Mouse (Mus musculus) macrophage (primary cell): ENCODE results near the gene Olfr1053. TPM values are rescaled to one million over a fixed set of nuclear protein-coding genes. Genes with fewer than 3 reads are reported as not detected.
"Not testable (repeated sequence)": the region's sequence is repeated elsewhere in the genome, so short reads cannot be mapped to it uniquely, and the experiment has no call there.

Source experiments
- H3K27ac ChIP-seq: fragments of 350-480 bp; formaldehyde crosslinking; 2 replicates; pipeline ENCODE4 v1.9.0; 2021
- H3K36me3 ChIP-seq: fragments of 350-480 bp; formaldehyde crosslinking; 2 replicates; pipeline ENCODE4 v1.9.0; 2021; ENCODE audit errors: inconsistent target
- H3K4me3 ChIP-seq: fragments of 350-480 bp; formaldehyde crosslinking; 2 replicates; pipeline ENCODE4 v1.9.0; 2021; ENCODE audit errors: inconsistent target
- H3K79me2 ChIP-seq: fragments of 350-480 bp; formaldehyde crosslinking; 2 replicates; pipeline ENCODE4 v1.9.0; 2021; ENCODE audit errors: inconsistent target
- WGBS: methylation state at CpG from one replicate; pipeline ENCODE4 v1.1.7; 2026; ENCODE audit warnings: inconsistent platforms; ENCODE audit not compliant: missing documents; 5-methylcytosine and 5-hydroxymethylcytosine counted together
- polyA plus RNA-seq: library from polyadenylated mRNA; stranded (reverse); fragments of 250-400 nt; gene quantifications from 3 replicates; pipeline ENCODE4 v1.2.4, GENCODE M21; 2018; ENCODE audit warnings: inconsistent platforms
- total RNA-seq, 78 experiments: library from RNA; depleted of rRNA; stranded (reverse); fragments of 250-400 nt; gene quantifications; 1 replicate in 9 of 78; 2 replicates in 24 of 78; 3 replicates in 43 of 78; 4 replicates in 2 of 78; pipeline ENCODE4 v1.2.4; 2018; ENCODE audit warnings: inconsistent platforms in 56 of 78

Olfr1053 gene
- total RNA-seq (2018; cell fraction: chromatin; rRNA removed) = not detected
- total RNA-seq (2018; cell fraction: cytosol; rRNA removed) = not detected
- total RNA-seq (2018; cell fraction: nucleus; rRNA removed) = not detected
- polyA plus RNA-seq = not detected in 3 replicates

DNA sequence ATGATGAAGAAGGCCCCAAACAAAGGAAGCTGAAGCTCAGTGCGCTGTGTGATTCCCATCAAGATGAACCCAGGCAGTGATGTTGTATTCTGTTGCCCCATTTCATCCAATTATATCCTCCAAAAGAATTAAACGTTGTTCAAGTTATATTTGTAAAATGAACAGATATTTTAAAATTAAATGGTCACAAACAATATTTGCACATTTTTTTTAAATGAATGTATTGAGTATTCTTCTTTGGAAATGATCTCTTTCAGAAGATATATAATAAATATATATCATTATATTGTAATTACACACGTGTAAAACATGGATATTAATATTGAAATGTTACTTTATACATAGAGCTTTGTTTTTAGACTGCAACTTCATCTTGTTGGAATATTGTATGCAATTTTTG lies at the start of gene Olfr1053:
Gene Olfr1053, minus strand, starts transcription at position 101 of the 400 bp plus-strand sequence.
- H3K27ac ChIP-seq = no peak within 1 kb of the TSS
- no peaks in the 10 kb centered on the region for H3K36me3 ChIP-seq
- WGBS = 46% methylated on average over 3 of the region's 3 CpGs
- H3K79me2 ChIP-seq = no peaks in the 10 kb centered on the region
- H3K4me3 ChIP-seq = no peak within 1 kb of the TSS

- Histone ChIP-seq H3K27ac (no peak within 1 kb of the TSS), H3K4me3 (no peak within 1 kb of the TSS), H3K36me3 (no peaks in the 10 kb centered on the region), H3K79me2 (no peaks in the 10 kb centered on the region)
Observed at GRCm38 (mm10) chr2:86362369-86362768, 47.3 kb upstream of the Olfr1053 start, which contains the start of gene Olfr1056. Gene Olfr1056, minus strand, starts transcription at chr2:86362469.

GRCm38 (mm10) chr2:86351751-86352150 lies 36.7 kb upstream of the Olfr1053 start:
- H3K4me3 ChIP-seq, H3K79me2 ChIP-seq, H3K36me3 ChIP-seq, H3K27ac ChIP-seq: not testable (repeated sequence)
- WGBS = 100% methylated on average over 1 of the region's 1 CpGs

- Histone ChIP-seq H3K4me3 (no peak within 1 kb of the TSS), H3K36me3 (no peaks in the 10 kb centered on the region), H3K27ac (no peak within 1 kb of the TSS), H3K79me2 (no peaks in the 10 kb centered on the region)
- 93% methylated on average over 5 of the region's 5 CpGs for WGBS
Observed at GRCm38 (mm10) chr2:86350184-86350583, 35.1 kb upstream of the Olfr1053 start, which contains the start of gene Olfr1055. Gene Olfr1055, minus strand, starts transcription at chr2:86350284.

DNA sequence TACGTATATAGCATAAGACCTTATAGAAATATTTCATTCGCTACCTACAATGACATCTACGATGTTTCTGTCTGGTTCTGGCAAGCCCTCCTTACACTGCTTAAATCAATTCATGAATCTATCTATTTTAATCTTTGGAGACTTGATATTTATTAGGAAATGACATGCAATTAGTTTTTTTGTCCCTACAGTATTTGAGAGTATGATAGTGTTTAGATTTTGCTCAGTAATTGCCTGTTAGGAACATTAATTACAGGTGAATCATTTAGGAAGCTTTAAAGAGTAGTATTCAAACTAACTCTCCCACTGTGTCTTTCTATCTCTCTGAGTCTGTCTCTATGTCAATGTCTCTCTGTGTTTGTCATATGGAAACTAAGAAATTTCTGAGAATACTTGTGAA lies 20.2 kb upstream of the Olfr1053 start, which contains the start of gene Olfr1054:
Gene Olfr1054, minus strand, starts transcription at position 101 of the 400 bp plus-strand sequence.
- H3K79me2 ChIP-seq = no peaks in the 10 kb centered on the region
- no peak within 1 kb of the TSS for H3K27ac ChIP-seq
- no peak within 1 kb of the TSS for H3K4me3 ChIP-seq
- no peaks in the 10 kb centered on the region for H3K36me3 ChIP-seq
- WGBS = 88% methylated on average over 3 of the region's 3 CpGs

DNA sequence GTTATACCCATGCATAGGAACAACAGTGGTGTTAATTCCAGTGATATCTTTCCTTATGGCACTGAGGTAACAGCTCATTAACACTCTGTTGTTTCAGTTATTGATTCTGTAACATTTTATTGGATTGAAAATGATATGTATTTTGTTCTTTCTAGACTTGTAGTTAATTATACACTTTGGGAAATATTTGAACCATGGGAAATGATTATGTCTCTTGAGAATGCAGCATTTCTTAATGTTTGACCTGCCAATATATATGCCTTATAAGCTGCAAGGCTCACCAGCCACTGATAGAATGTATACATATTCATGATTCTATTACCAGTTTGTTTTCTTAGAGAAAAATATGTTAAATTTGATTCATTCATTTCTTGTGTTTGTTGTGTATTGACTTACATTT lies 22.9 kb downstream of the Olfr1053 start, which contains the start of gene Olfr1052:
Gene Olfr1052, plus strand, starts transcription at position 301 of the 400 bp plus-strand sequence.
- Histone ChIP-seq H3K27ac (no peak within 1 kb of the TSS), H3K4me3 (no peak within 1 kb of the TSS), H3K36me3 (no peaks in the 10 kb centered on the region), H3K79me2 (no peaks in the 10 kb centered on the region)

GRCm38 (mm10) chr2:86278988-86279387 lies 36.1 kb downstream of the Olfr1053 start, which contains the start of gene Olfr1051:
Gene Olfr1051, minus strand, starts transcription at chr2:86279088.
- not testable (repeated sequence) for H3K4me3 ChIP-seq, H3K27ac ChIP-seq, H3K79me2 ChIP-seq, H3K36me3 ChIP-seq

Other genes with a start within 250 kb of the Olfr1053 start
- gene Olfr1036, start 241.3 kb downstream of the Olfr1053 start, polyA plus RNA-seq = not detected in 3 replicates
- gene Olfr1037, start 227.9 kb downstream of the Olfr1053 start, polyA plus RNA-seq = not detected in 3 replicates
- gene Olfr1039, start 179.4 kb downstream of the Olfr1053 start, polyA plus RNA-seq = not detected in 3 replicates
- not detected in 3 replicates for gene Olfr1040, start 168.6 kb downstream of the Olfr1053 start, polyA plus RNA-seq
- not detected in 3 replicates for gene Olfr1042, start 153.4 kb downstream of the Olfr1053 start, polyA plus RNA-seq
- not detected in 3 replicates for gene Olfr1043, start 147.8 kb downstream of the Olfr1053 start, polyA plus RNA-seq
- gene Olfr1044, start 137.5 kb downstream of the Olfr1053 start, polyA plus RNA-seq = not detected in 3 replicates
- gene Olfr52, start 129.6 kb downstream of the Olfr1053 start, polyA plus RNA-seq = not detected in 3 replicates
- not detected in 3 replicates for gene Olfr1045, start 112.3 kb downstream of the Olfr1053 start, polyA plus RNA-seq
- gene Olfr1046, start 96.0 kb downstream of the Olfr1053 start, polyA plus RNA-seq = not detected in 3 replicates
- gene Olfr1047, start 83.9 kb downstream of the Olfr1053 start, polyA plus RNA-seq = not detected in 3 replicates
- not detected in 3 replicates for gene Olfr1048, start 75.0 kb downstream of the Olfr1053 start, polyA plus RNA-seq
- not detected in 3 replicates for gene Olfr1049, start 57.0 kb downstream of the Olfr1053 start, polyA plus RNA-seq
- not detected in 3 replicates for gene Olfr1051, start 36.2 kb downstream of the Olfr1053 start, polyA plus RNA-seq
- not detected in 3 replicates for gene Olfr1052, start 22.8 kb downstream of the Olfr1053 start, polyA plus RNA-seq
- not detected in 3 replicates for gene Olfr1054, start 20.1 kb upstream of the Olfr1053 start, polyA plus RNA-seq
- gene Olfr1055, start 35.0 kb upstream of the Olfr1053 start, polyA plus RNA-seq = not detected in 3 replicates
- not detected in 3 replicates for gene Olfr1056, start 47.2 kb upstream of the Olfr1053 start, polyA plus RNA-seq
- not detected in 3 replicates for gene Olfr1057, start 63.1 kb upstream of the Olfr1053 start, polyA plus RNA-seq
- gene Olfr1058, start 73.3 kb upstream of the Olfr1053 start, polyA plus RNA-seq = not detected in 3 replicates
- gene Olfr1061, start 98.8 kb upstream of the Olfr1053 start, polyA plus RNA-seq = not detected in 3 replicates
- not detected in 3 replicates for gene Olfr1062, start 111.5 kb upstream of the Olfr1053 start, polyA plus RNA-seq
- not detected in 3 replicates for gene Olfr1065, start 135.3 kb upstream of the Olfr1053 start, polyA plus RNA-seq
- gene Olfr1066, start 141.0 kb upstream of the Olfr1053 start, polyA plus RNA-seq = not detected in 3 replicates
- gene Olfr228, start 172.1 kb upstream of the Olfr1053 start, polyA plus RNA-seq = not detected in 3 replicates
- gene Olfr1076, start 193.2 kb upstream of the Olfr1053 start, polyA plus RNA-seq = not detected in 3 replicates
- not detected in 3 replicates for gene Olfr1079, start 227.2 kb upstream of the Olfr1053 start, polyA plus RNA-seq
- not detected in 3 replicates for gene Olfr1080, start 243.0 kb upstream of the Olfr1053 start, polyA plus RNA-seq